Mouse (Mus musculus): ENCODE measurements at regions not wholly inside any gene's neighbourhood (a gene's known extent, or its start where the extent isn't known, plus 50 kb on each side); places are given as distances from the start of the nearest gene placed in this dataset.

DNA sequence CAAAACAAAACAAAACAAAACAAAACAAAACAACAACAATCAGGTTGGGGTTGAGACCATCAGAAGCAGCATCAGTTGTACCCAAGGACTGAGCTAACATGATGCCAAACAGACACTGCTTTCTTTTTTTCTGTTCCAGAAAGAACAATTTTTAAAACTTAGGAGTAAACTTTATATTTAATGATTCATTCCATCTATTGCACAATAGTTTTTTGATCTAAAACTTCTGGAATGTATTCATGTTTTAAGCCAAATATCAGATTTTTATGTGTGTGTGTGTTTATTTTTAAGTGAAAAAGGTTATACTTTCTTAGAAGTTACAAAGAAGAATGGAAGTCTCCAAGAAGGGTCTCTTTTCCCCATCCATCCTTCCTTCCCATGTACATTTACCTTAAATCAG, 174.0 kb downstream of the Dusp6 start:
- TF ChIP-seq CTCF (IDR thresholded peaks at IDR 0.05; ENCODE audit: control insufficient read depth, insufficient read depth, insufficient replicate concordance, low read depth, low read length) (no peak), POLR2A (IDR thresholded peaks at IDR 0.05; ENCODE audit: control insufficient read depth, low read depth, low read length) (no peak)
